Mouse (Mus musculus) small intestine, adult 2 months (tissue): ENCODE data around the gene Npm3. TPM values are rescaled to one million over a fixed set of nuclear protein-coding genes. Genes with fewer than 3 reads are reported as not detected.

Experiments
- H3K27ac ChIP-seq: fragments of 200-500 bp; 2 replicates; pipeline ENCODE4 v1.5.1; 2012; ENCODE audit warnings: low read depth, low read length, control low read depth, inconsistent platforms; ENCODE audit not compliant: insufficient read depth
- H3K27me3 ChIP-seq: fragments of 200-500 bp; 2 replicates; pipeline ENCODE4 v1.6.1; 2012; ENCODE audit warnings: mild to moderate bottlenecking, moderate library complexity, low read length, inconsistent platforms; ENCODE audit not compliant: control insufficient read depth, insufficient read depth
- H3K36me3 ChIP-seq: fragments of 200-500 bp; 2 replicates; pipeline ENCODE4 v1.6.1; 2012; ENCODE audit warnings: mild to moderate bottlenecking, low read length, control low read depth, inconsistent platforms; ENCODE audit not compliant: control insufficient read depth, insufficient read depth
- H3K4me1 ChIP-seq: fragments of 200-500 bp; 2 replicates; pipeline ENCODE4 v1.6.1; 2012; ENCODE audit warnings: low read length, inconsistent platforms, mixed read lengths; ENCODE audit not compliant: control insufficient read depth, insufficient read depth, insufficient read length
- H3K4me3 ChIP-seq: fragments of 200-500 bp; 2 replicates; pipeline ENCODE4 v1.5.1; 2012; ENCODE audit warnings: low read depth, mild to moderate bottlenecking, control low read depth, inconsistent platforms, low read length, moderate library complexity
- CTCF ChIP-seq: fragments of 200-500 bp; IDR thresholded peaks from 2 replicates; pipeline ENCODE4 v1.5.1; 2012; ENCODE audit warnings: low read depth, mild to moderate bottlenecking, control low read depth, inconsistent platforms, low read length, moderate library complexity, mixed read lengths; ENCODE audit not compliant: insufficient replicate concordance, insufficient read length; ENCODE audit errors: extremely low read depth
- POLR2A ChIP-seq: fragments of 200-500 bp; IDR thresholded peaks from 2 replicates; pipeline ENCODE4 v1.6.1; 2012; ENCODE audit warnings: low read depth, mild to moderate bottlenecking, control low read depth, inconsistent platforms, low read length, moderate library complexity
- WGBS: fragments of 180-500 bp; shearing (Covaris S2); methylation state at CpG from one replicate; pipeline ENCODE4 v1.1.7; 2018; 5-methylcytosine and 5-hydroxymethylcytosine counted together
- polyA plus RNA-seq: library from polyadenylated mRNA; depleted of rRNA; stranded (reverse); fragments of >200 nt; gene quantifications from 2 replicates; pipeline ENCODE4 v1.2.3, GENCODE M21; 2012

Gene Npm3
- polyA plus RNA-seq, 1 experiment, result 24.5 TPM

DNA sequence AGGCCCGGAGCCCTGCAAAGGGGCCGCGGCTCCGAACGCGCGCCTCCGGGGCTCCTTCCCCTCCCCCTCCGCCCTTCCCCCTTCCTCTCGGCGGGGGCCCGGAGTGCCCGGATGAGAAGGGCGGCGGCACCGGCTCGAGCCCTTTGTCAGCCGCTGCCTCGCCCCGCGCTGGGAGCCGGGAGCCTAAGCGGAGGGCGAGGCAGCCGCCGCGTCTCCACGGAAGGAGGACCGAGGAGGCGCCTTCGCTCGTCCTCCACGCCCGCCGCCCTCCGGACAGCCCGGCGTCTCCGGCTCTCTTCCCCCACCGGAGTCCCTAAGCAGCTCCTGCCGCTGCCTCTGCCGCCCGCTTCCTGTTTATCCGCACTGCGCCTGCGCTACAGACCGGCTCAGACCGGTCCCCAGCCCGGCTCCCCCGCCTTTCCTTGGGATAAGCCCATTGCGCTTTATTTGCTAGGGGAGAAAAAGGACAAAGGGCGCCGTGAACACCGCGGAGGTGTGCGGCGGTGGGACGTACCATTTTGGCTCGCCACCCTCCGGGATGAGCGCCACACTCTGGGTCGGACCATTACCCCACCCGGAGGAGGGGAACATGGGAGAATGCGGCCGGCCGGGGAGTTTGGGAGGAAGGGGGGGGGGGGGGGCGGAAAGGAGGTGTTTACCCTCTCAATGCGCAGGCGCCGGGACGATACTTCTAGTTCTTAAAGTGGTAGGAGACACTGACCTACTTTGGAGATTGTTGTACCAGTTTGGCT is 34.0 kb upstream of the Npm3 start, which contains the start of gene Mgea5:
TSS of gene Mgea5 (minus strand) at position 657 of the 752 bp plus-strand sequence.
- peak within 1 kb of the TSS; percentile 91 for H3K27ac ChIP-seq
- peaks cover 8% of the 10 kb centered on the region for H3K4me1 ChIP-seq
- H3K4me3 ChIP-seq, result peak within 1 kb of the TSS; percentile 96
- H3K36me3 ChIP-seq, result peaks cover 9% of the 10 kb centered on the region
- H3K27me3 ChIP-seq, result no peaks in the 10 kb centered on the region
- TF ChIP-seq CTCF (no peak), POLR2A (peak; percentile 93)
- under 1% methylated on average over 70 of the region's 71 CpGs for WGBS

DNA sequence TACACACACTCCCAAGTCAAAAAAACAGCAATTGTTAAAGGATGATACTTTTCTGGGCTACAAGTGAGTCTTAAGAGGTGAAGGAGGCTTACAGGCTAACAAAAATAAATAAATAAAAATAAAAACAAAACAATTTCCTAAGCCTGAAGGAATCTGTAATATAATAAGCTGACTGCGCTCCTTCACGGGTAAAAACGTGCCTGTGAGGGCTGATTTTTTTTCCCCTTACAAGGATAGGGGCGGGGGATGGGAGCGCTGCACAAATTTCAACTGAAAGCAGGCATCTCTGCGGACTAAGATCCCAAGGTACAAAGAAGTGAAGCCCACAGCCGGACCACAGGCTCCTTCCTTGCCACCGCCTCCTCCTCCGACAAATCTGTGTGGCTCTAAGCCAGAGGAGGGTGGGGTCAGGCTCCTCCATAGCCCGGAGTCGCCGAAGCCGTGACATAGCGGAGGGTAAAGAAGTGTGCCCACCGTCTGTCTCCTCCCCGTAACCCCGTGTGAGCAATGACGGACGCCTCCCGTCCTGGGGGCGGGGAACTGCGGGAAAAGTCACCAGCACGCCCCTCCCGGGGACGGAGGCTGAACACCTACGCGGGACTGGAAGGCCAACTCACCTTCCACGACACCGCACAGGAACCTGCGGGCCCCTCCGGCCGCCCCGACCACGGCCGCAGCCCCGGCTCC is 33.1 kb upstream of the Npm3 start:
- under 1% methylated on average over 36 of the region's 36 CpGs for WGBS
- peak overlapping the region; percentile 91 for H3K27ac ChIP-seq
- H3K4me3 ChIP-seq, result peak overlapping the region; percentile 96
- TF ChIP-seq POLR2A (no peak), CTCF (no peak)
- no peaks in the 10 kb centered on the region for H3K27me3 ChIP-seq
- peaks cover 8% of the 10 kb centered on the region for H3K4me1 ChIP-seq
- peaks cover 17% of the 10 kb centered on the region for H3K36me3 ChIP-seq

DNA sequence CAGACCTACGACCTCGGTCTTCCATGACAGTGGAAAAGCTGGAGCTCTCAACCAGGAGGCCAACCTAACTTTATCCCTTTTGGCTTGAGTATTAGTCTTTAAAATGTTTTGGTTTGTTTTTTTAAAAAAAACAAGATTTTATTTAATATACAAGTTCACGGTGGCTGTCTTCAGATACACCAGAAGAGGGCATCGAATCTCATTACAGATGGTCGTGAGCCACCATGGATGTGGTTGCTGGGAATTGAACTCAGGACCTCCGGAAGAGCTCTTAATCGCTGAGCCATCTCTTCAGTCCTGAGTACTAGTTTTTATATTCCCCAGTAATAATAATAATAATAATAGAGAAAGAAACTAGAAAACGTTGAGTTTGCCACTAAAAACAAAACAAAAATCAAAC is 32.3 kb upstream of the Npm3 start:
- H3K4me3 ChIP-seq, result no peak overlapping the region

DNA sequence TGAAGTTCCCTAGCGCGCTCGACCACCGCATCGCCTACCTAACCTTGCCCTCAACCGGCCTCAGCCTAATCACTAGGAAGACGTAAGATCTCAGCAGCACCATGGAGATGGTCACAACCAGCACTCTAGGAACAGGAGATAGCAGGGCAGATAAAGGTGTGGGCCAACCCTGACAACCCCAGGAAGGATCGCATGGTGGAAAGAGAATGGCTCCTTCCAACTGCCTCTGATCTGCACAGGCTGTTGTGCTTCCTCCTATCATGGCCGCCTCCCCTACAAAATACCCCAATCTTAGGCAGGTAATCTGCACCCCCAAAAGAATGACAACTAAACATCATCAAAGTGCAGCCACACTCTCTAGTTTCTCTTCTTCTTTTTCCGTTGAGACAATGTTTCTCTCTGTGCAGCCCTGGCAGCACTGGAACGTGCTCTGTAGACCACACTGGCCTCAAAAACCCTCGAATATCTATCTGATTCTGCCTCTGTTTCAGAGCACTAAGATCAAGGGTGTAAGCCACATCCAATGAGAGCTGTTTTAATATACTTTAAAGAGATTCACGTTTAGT is 31.0 kb upstream of the Npm3 start:
- no peak for TF ChIP-seq POLR2A
- no peak for TF ChIP-seq CTCF
- peaks cover 33% of the 10 kb centered on the region for H3K36me3 ChIP-seq
- H3K4me3 ChIP-seq, result no peak overlapping the region; the same call in 1 of the 2 replicates
- H3K27me3 ChIP-seq, result no peaks in the 10 kb centered on the region
- no peak overlapping the region for H3K27ac ChIP-seq
- H3K4me1 ChIP-seq, result peaks cover 8% of the 10 kb centered on the region
- WGBS, result 70% methylated on average over 13 of the region's 13 CpGs

More for the DNA sequence above, 32.3 kb upstream of the Npm3 start:
- WGBS, result 38% methylated on average over 8 of the region's 8 CpGs
- Histone ChIP-seq H3K4me1 (peaks cover 8% of the 10 kb centered on the region), H3K27me3 (no peaks in the 10 kb centered on the region), H3K36me3 (peaks cover 24% of the 10 kb centered on the region), H3K27ac (no peak overlapping the region)
- TF ChIP-seq CTCF, result no peak
- no peak for TF ChIP-seq POLR2A

DNA sequence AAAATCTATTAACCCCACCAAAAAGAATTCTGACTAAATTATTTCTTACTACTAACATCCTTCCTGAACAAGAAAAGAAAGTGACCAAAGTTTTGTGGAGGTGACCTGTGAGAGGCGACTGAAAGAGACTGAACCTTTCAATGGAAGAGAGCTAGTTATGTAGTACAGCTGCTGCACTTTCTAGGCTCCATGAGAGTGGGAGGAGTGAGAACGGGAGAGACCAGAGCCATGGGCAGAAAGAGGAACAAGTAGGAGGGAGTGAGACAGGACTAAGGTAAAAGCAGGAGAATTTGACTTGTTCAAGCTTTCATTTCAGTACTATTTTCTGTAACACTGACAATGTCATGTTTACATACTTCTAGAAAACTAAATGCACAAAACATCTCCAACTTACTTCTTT is 26.1 kb upstream of the Npm3 start:
- 75% methylated on average over 2 of the region's 2 CpGs for WGBS
- H3K27me3 ChIP-seq, result no peaks in the 10 kb centered on the region
- H3K27ac ChIP-seq, result no peak overlapping the region
- peaks cover 4% of the 10 kb centered on the region for H3K4me1 ChIP-seq
- H3K36me3 ChIP-seq, result peaks cover 76% of the 10 kb centered on the region
- H3K4me3 ChIP-seq, result no peak overlapping the region
- TF ChIP-seq POLR2A (no peak), CTCF (no peak)

DNA sequence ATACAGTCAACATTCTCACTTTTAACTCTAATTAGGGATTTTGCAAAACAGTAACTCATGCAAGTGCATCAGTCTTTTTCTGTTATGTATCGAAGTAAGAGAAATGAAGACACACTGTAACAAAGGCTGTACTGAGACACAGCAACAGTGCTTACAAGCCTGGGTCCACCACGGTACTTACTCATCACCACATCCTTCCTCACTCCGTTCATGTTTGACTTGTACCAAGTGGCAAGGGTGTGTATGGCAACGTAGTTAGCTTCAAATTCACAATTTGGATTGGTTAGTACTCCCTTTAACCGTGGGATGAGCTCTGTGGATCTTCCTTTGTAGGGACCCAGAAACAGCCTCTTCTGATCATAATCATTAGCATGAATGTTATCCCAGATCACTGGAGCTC is 22.1 kb upstream of the Npm3 start:
- no peaks in the 10 kb centered on the region for H3K4me1 ChIP-seq
- H3K27me3 ChIP-seq, result no peaks in the 10 kb centered on the region
- TF ChIP-seq CTCF (no peak), POLR2A (no peak)
- H3K36me3 ChIP-seq, result peaks cover 84% of the 10 kb centered on the region
- H3K4me3 ChIP-seq, result no peak overlapping the region
- no peak overlapping the region for H3K27ac ChIP-seq
- WGBS, result 86% methylated on average over 5 of the region's 5 CpGs

DNA sequence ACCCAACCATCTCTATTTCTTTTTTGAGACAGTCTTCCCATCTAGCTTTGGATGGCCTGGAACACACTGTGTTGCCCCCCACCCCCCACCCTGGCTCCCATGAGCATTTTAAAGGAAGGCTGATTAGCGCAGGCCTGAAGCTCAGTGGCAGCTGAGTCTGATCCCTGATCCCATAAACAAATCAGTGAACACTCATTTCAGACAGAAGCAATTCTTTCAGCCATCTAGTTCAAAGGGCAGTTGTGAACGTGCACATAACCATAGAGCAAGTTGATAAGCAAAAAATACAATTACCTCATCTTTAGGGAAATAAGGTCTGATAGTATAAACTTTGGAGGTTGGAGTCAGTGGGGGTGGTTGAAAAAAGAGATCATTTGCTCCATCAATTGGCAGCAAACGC is 11.4 kb upstream of the Npm3 start:
- 47% methylated on average over 3 of the region's 3 CpGs for WGBS
- no peaks in the 10 kb centered on the region for H3K27me3 ChIP-seq
- no peak for TF ChIP-seq CTCF
- H3K4me1 ChIP-seq, result no peaks in the 10 kb centered on the region; the same call in 1 of the 2 replicates
- H3K27ac ChIP-seq, result no peak overlapping the region
- no peak overlapping the region for H3K4me3 ChIP-seq
- H3K36me3 ChIP-seq, result peaks cover 76% of the 10 kb centered on the region
